Mouse (Mus musculus): Measurements from ENCODE around the gene Hmgn3.
"Not testable (repeated sequence)": the region's sequence is repeated elsewhere in the genome, so short reads cannot be mapped to it uniquely, and the experiment has no call there.

DNA sequence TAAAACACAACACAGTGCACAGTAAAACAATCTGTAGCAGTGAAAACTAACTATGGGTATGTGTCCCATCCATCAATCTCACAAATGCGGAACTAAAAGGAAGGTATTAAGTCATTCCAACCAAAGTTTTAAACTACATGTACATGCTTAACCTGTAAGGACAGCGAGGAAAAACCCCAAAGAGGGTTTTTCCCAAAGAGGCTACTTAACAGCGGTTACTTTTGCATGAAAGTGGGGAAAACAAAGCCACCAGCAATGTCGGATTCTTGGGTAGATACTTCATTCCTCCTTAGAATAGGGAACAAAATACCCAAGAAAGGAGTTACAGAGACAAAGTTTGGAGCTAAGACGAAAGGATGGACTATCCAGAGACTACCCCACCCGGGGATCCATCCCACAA lies 20.0 kb downstream of the Hmgn3 start:
- TF ChIP-seq POLR2A (IDR thresholded peaks at IDR 0.05; ENCODE audit: extremely low read depth, insufficient read depth, low read length); CTCF (IDR thresholded peaks at IDR 0.05; ENCODE audit: low read depth, low read length): not testable (repeated sequence)

Measured in liver, adult 2 months (tissue).